Mouse (Mus musculus): Measurements from ENCODE around the gene Cd101.

DNA sequence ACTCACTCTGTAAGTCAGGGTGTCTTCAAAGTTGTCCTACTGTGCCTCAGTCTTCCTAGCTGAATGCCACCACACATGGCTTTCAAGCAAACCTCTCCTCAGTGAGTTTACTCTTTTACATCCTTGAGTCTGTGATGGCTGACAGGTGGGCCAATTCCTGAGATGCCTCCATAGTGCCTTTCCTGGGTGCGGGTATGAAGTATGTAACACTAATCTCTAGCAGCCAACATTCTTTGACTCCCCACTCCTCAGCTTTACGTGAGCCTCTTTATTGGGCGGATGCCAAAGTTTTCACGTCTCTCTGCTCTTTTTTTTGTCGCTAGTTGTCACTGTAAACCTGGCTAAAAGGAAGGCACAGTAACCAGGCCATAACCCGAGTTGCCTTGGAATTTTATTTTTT lies 24.0 kb downstream of the Cd101 start:
- TF ChIP-seq POLR2A (IDR thresholded peaks at IDR 0.05; ENCODE audit: borderline replicate concordance, insufficient read depth, low read length) (no peak), CTCF (IDR thresholded peaks at IDR 0.05; ENCODE audit: borderline replicate concordance, insufficient read depth, low read depth, low read length) (no peak)
